Mouse (Mus musculus) neural tube, embryonic 13.5 days (tissue): ENCODE results near the gene Ttc39d. TPM values are rescaled to one million over a fixed set of nuclear protein-coding genes. Genes with fewer than 3 reads are reported as not detected.

Source experiments
- ATAC-seq: fragments of 200-750 bp; cut with Nextera tagmentation; 2 replicates; pipeline ENCODE4 v1.8.0; 2017; ENCODE audit warnings: low read depth, mild to moderate bottlenecking, moderate TSS enrichment, moderate library complexity
- H3K27ac ChIP-seq: fragments of 300-500 bp; sonication (generic); replicated peaks from 2 replicates; pipeline ENCODE4 v1.5.1; 2015; ENCODE audit warnings: moderate library complexity, mild to moderate bottlenecking, inconsistent platforms
- H3K27me3 ChIP-seq: fragments of 300-500 bp; sonication (generic); 2 replicates; pipeline ENCODE4 v1.6.1; 2015; ENCODE audit warnings: mild to moderate bottlenecking, inconsistent platforms
- H3K36me3 ChIP-seq: fragments of 300-500 bp; sonication (generic); 2 replicates; pipeline ENCODE4 v1.6.1; 2015; ENCODE audit warnings: mild to moderate bottlenecking, inconsistent platforms
- H3K4me1 ChIP-seq: fragments of 300-500 bp; sonication (generic); replicated peaks from 2 replicates; pipeline ENCODE4 v1.6.1; 2015; ENCODE audit warnings: inconsistent platforms
- H3K4me2 ChIP-seq: fragments of 300-500 bp; sonication (generic); 2 replicates; pipeline ENCODE4 v1.6.1; 2015; ENCODE audit warnings: inconsistent platforms, mild to moderate bottlenecking, moderate library complexity
- H3K4me3 ChIP-seq: fragments of 300-500 bp; sonication (generic); 2 replicates; pipeline ENCODE4 v1.5.1; 2015; ENCODE audit warnings: mild to moderate bottlenecking, inconsistent platforms
- H3K9ac ChIP-seq: fragments of 300-500 bp; sonication (generic); 2 replicates; pipeline ENCODE4 v1.6.1; 2015; ENCODE audit warnings: moderate library complexity, mild to moderate bottlenecking, inconsistent platforms
- H3K9me3 ChIP-seq: fragments of 300-500 bp; sonication (generic); 2 replicates; pipeline ENCODE4 v1.6.1; 2016; ENCODE audit warnings: inconsistent platforms
- WGBS: fragments of 180-500 bp; shearing (Covaris S2); methylation state at CpG from one replicate; pipeline ENCODE4 v1.1.7; 2015; 5-methylcytosine and 5-hydroxymethylcytosine counted together
- polyA plus RNA-seq: library from polyadenylated mRNA; unstranded; fragments of >200 nt; fragmentation: Nextera tagmentation; extraction: Ambion mirVana; gene quantifications from 2 replicates; pipeline ENCODE4 v1.2.1, GENCODE M21; 2015

Gene Ttc39d
- polyA plus RNA-seq, 1 experiment from 2014 or later, result not detected

- Histone ChIP-seq H3K36me3 (peaks cover 53% of the 10 kb centered on the region), H3K4me2 (no peak overlapping the region), H3K9me3 (no peaks in the 10 kb centered on the region), H3K27ac (no peak overlapping the region), H3K9ac (no peak overlapping the region), H3K4me3 (no peak overlapping the region), H3K27me3 (no peaks in the 10 kb centered on the region), H3K4me1 (no peaks in the 10 kb centered on the region)
- WGBS, result 94% methylated on average over 3 of the region's 3 CpGs
- ATAC-seq, result no peak
These were observed 29.5 kb downstream of the Ttc39d start for GRCm38 (mm10) chr17:80236805-80237204.

GRCm38 (mm10) chr17:80237475-80237874 lies 30.2 kb downstream of the Ttc39d start:
- Histone ChIP-seq H3K4me2 (no peak overlapping the region), H3K36me3 (peaks cover 60% of the 10 kb centered on the region), H3K27ac (no peak overlapping the region), H3K4me3 (no peak overlapping the region), H3K4me1 (no peaks in the 10 kb centered on the region), H3K27me3 (no peaks in the 10 kb centered on the region), H3K9me3 (no peaks in the 10 kb centered on the region), H3K9ac (no peak overlapping the region)
- WGBS, result 85% methylated on average over 5 of the region's 5 CpGs
- ATAC-seq, result no peak

DNA sequence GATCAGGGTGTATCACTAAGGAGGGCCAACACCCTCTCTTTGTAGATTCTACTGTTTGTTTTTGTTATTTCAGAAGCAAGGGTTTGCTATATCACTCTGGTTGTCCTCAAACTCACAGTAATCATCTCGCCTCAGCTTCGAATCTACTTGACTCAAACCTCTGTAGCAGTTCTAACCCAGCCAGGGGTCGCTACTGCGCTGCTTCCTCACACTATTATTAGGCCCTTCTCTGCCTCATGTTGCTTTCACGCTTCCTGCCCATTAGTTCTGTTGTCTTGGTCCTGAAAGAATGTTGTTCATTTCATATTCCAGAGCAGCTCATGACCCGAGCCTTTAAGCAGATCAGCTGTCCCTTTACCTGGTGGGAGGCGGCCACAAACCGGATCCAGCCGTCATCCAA lies 34.3 kb downstream of the Ttc39d start:
- no peak for ATAC-seq
- H3K4me2 ChIP-seq, result no peak overlapping the region
- no peak overlapping the region for H3K27ac ChIP-seq
- no peaks in the 10 kb centered on the region for H3K4me1 ChIP-seq
- no peak overlapping the region for H3K9ac ChIP-seq
- H3K36me3 ChIP-seq, result peaks cover 94% of the 10 kb centered on the region
- no peak overlapping the region for H3K4me3 ChIP-seq
- no peaks in the 10 kb centered on the region for H3K27me3 ChIP-seq
- H3K9me3 ChIP-seq, result no peaks in the 10 kb centered on the region
- WGBS, result 88% methylated on average over 9 of the region's 9 CpGs

GRCm38 (mm10) chr17:80243116-80243515 lies 35.9 kb downstream of the Ttc39d start:
- Histone ChIP-seq H3K4me2 (no peak overlapping the region), H3K4me3 (no peak overlapping the region), H3K27me3 (no peaks in the 10 kb centered on the region), H3K36me3 (peaks cover 97% of the 10 kb centered on the region), H3K9ac (no peak overlapping the region), H3K9me3 (no peaks in the 10 kb centered on the region), H3K27ac (no peak overlapping the region), H3K4me1 (no peaks in the 10 kb centered on the region)
- ATAC-seq, result no peak
- WGBS, result 65% methylated on average over 13 of the region's 13 CpGs

DNA sequence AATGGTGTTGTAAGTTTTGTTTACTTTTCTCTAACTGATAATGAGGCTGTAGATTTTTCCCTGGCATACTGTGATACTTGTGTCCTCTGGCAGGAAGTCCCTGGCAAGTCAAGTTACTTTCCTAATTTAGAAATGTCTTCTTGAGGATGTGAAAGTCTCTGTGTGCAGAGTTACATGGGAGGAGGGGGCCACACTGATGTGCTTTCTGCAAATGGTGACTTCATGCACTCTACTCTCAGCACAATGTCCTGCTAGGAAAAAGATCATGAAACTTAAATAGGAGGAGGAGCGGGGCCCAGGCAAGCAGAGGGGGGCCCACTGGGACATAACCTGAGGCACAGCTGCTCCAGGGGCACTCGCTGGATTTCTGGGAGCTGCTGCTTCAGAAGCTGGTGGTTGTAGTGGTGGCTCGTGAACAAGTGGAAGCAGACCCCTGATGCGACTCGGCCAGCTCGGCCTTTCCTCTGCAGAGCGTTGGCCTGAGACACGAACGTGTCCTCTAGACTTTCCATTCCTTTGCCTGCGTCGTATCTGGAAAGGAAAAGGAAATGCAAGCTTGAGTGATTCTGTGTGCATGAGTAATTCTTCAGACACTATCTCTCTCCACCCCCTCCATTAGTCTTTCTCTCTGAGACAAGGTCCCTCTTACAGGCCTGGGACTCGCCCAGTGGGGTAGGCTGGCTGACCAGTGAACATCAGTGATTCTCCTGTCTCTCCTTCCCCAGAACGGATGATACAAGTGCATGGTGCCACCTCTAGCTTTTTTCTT lies 45.7 kb downstream of the Ttc39d start:
- Histone ChIP-seq H3K9me3 (no peaks in the 10 kb centered on the region), H3K4me3 (no peak overlapping the region), H3K4me2 (no peak overlapping the region), H3K4me1 (no peaks in the 10 kb centered on the region), H3K27me3 (no peaks in the 10 kb centered on the region), H3K27ac (no peak overlapping the region), H3K36me3 (peaks cover 99% of the 10 kb centered on the region), H3K9ac (no peak overlapping the region)
- no peak for ATAC-seq
- WGBS, result 87% methylated on average over 13 of the region's 13 CpGs

DNA sequence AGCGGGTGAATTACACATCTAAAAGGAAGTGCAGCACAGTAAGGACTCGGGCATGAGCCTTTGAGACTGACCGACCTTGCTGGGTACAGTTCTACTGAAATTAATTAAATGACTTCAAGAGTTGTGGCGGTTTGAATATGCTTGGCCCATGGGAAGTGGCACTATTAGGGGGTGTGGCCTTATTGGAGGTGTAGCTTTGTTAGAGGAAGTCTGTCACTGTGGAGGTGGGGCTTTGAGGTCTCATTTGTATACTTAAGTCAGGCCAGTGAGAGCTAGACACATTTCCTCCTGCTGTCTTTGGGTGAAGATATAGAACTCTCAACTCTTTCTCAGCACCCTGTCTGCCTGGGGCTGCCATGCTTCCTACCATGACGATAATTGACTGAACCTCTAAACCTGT lies 47.2 kb downstream of the Ttc39d start:
- H3K27me3 ChIP-seq, result no peaks in the 10 kb centered on the region
- H3K4me3 ChIP-seq, result no peak overlapping the region
- no peaks in the 10 kb centered on the region for H3K4me1 ChIP-seq
- H3K4me2 ChIP-seq, result no peak overlapping the region
- no peak for ATAC-seq
- H3K27ac ChIP-seq, result no peak overlapping the region
- H3K9me3 ChIP-seq, result no peaks in the 10 kb centered on the region
- WGBS, result 94% methylated on average over 5 of the region's 5 CpGs
- H3K9ac ChIP-seq, result no peak overlapping the region
- H3K36me3 ChIP-seq, result peaks cover 99% of the 10 kb centered on the region

DNA sequence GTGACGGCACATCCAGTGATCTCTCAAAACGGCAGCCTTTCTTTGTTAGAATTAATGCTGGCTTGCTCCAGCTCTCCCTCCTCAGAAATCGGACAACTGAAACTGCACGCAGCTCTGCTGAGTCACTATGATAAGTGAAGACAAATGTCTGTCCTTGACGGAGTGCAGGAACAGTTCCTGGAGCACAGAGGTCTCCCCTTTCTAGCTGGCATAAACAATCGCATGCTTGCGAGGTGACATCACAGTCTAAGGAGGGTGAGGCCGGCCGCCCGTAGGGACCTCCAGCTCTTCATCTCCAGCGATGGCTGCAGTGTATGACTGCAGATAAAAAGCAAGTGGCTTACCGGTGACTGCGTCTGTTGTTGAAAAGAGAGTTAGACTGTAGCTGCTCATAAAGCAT lies 47.9 kb downstream of the Ttc39d start:
- H3K27me3 ChIP-seq, result no peaks in the 10 kb centered on the region
- no peak overlapping the region for H3K27ac ChIP-seq
- ATAC-seq, result no peak
- H3K4me1 ChIP-seq, result no peaks in the 10 kb centered on the region
- no peak overlapping the region for H3K4me3 ChIP-seq
- no peaks in the 10 kb centered on the region for H3K9me3 ChIP-seq
- WGBS, result 78% methylated on average over 13 of the region's 13 CpGs
- no peak overlapping the region for H3K4me2 ChIP-seq
- no peak overlapping the region for H3K9ac ChIP-seq
- H3K36me3 ChIP-seq, result peaks cover 99% of the 10 kb centered on the region

- Histone ChIP-seq H3K27ac (no peak overlapping the region), H3K36me3 (peaks cover 94% of the 10 kb centered on the region), H3K4me3 (no peak overlapping the region), H3K9me3 (no peaks in the 10 kb centered on the region), H3K9ac (no peak overlapping the region), H3K4me2 (no peak overlapping the region), H3K27me3 (no peaks in the 10 kb centered on the region), H3K4me1 (no peaks in the 10 kb centered on the region)
- WGBS, result 94% methylated on average over 4 of the region's 4 CpGs
- ATAC-seq, result no peak
These were observed 59.8 kb downstream of the Ttc39d start for GRCm38 (mm10) chr17:80267065-80267464.

Other genes with a start within 250 kb of the Ttc39d start
- 66.7 and 77.3 TPM in 2 replicates for gene Hnrnpll, start 145.1 kb upstream of the Ttc39d start, polyA plus RNA-seq
- 2.0 and 2.1 TPM in 2 replicates for gene Galm, start 80.0 kb upstream of the Ttc39d start, polyA plus RNA-seq
- 470 and 550 TPM in 2 replicates for gene Srsf7, start 153 bp upstream of the Ttc39d start, polyA plus RNA-seq
- gene Gemin6, start 17.0 kb downstream of the Ttc39d start, polyA plus RNA-seq, result 21.5 and 23.7 TPM in 2 replicates
- gene Morn2, start 82.7 kb downstream of the Ttc39d start, polyA plus RNA-seq, result 52.8 and 55.9 TPM in 2 replicates
- gene Dhx57, start 83.0 kb downstream of the Ttc39d start, polyA plus RNA-seq, result 45.7 and 47.2 TPM in 2 replicates
- 0.85 and 0.87 TPM in 2 replicates for gene Arhgef33, start 99.9 kb downstream of the Ttc39d start, polyA plus RNA-seq
- gene Gm10190, start 166.1 kb downstream of the Ttc39d start, polyA plus RNA-seq, result 1.2 and 2.0 TPM in 2 replicates